Mouse (Mus musculus): ENCODE results near the gene Fam160b1.

The Fam160b1 gene

GRCm38 (mm10) chr19:57360341-57361130, at the start of gene Fam160b1:
TSS of gene Fam160b1 (plus strand) at chr19:57360680.
- DNase-seq, result peak; percentile 96

DNA sequence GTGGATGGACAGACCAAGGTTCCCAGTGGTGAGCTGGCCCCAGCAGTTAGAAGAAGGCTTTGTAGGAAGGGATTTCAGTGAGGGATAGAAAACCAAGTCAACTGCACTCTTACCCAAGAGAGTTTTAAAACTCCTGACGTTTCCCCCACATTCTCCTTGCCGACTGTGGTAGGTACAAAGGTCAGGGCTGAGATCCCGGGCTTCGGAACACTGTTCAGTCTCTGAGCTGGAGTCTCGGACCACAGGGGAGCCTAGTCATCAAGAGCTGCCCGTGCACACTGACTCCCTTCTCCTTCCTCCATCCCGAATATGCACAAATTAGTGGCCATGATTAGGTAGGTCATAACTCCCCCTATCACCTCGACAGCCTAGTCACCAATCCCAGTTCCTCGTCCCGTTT, 47.3 kb upstream of the Fam160b1 start:
- DNase-seq, result peak; percentile 69

- no peak for DNase-seq
These were observed 46.6 kb upstream of the Fam160b1 start for GRCm38 (mm10) chr19:57313891-57314345.

DNA sequence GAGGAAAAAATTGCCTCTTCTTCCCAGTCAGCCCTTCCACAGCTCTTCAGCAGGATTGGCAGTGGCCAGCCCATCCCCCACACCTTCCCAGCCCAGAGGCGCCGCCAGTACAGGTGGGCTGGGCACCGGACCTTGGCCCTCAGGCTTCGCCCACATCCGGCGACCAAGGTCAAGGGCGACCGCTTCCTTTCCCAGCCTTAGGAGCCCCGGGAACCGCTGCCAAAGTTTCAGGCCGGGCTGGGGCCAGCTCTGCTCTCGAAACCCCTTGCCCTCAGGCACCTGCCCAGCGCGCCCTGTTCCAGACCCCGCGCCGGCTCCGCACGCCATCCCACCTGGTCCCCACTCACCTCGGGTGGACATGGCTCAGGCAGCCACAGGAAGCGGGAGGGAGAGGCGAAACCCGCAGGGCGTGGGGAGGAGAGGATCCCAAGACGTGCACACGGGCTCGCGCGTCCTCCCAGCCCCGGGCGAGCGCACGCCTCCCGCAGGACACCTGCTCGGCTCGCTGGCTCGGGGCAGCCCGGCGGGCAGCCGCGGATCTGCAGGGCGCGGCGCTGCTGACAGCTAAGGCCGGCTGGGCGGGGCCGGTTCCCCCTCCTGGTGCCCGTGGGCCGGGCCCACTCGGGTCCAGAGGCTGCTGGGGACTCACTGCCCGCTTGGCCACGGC, 46.0 kb upstream of the Fam160b1 start, which contains the start of gene Ablim1:
Ablim1 (minus strand) TSS at position 574 of the 667 bp plus-strand sequence.
- peak; percentile 89 for DNase-seq

- no peak for DNase-seq
These were observed 45.4 kb upstream of the Fam160b1 start for GRCm38 (mm10) chr19:57315013-57315565.

DNA sequence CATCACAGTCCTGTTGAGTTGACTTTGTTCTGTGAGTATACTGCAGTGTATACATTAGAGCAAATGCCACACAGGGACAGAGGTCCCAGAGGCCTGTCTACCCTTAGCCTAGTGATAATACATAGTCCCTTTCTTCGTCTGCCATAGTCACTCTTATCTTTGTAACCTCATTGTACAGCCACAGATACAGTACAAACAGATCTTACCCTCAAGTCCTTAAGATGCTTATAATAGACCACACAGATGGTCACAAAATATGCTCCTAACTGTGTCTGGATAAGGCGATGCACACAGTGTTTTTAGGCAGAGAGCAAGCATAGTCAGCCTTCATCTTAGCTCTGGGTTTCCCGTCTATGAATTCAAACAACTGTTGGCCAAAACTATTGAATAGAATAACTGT, 43.9 kb upstream of the Fam160b1 start:
- DNase-seq, result no peak

- no peak for DNase-seq
These were observed 39.7 kb upstream of the Fam160b1 start for GRCm38 (mm10) chr19:57320656-57321382.

DNA sequence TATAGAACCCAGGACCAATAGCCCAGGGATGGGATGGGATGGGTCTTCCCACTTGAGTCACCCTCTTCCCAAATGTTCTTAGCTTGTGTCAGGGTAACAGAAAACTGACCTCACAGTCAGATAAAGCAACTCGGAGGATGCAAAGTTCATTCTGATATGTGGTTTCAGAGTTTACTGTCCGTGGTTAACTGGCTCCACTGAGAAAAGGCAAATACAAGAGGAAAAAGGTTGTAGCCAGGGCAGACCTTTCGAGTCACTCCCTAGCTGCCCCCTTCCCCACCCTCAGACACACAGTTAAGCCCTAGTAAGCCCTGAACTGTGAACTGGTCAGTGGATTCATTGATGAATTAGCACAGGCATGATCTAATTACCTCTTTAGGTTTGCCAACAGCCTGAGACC, 38.6 kb upstream of the Fam160b1 start:
- no peak for DNase-seq

- DNase-seq, result no peak
These were observed 38.0 kb upstream of the Fam160b1 start for GRCm38 (mm10) chr19:57322491-57322890.

- DNase-seq, result no peak
These were observed 37.4 kb upstream of the Fam160b1 start for GRCm38 (mm10) chr19:57323087-57323486.

GRCm38 (mm10) chr19:57325748-57326300, 34.7 kb upstream of the Fam160b1 start:
- DNase-seq, result peak; percentile 38

GRCm38 (mm10) chr19:57327679-57328078, 32.8 kb upstream of the Fam160b1 start:
- no peak for DNase-seq

DNA sequence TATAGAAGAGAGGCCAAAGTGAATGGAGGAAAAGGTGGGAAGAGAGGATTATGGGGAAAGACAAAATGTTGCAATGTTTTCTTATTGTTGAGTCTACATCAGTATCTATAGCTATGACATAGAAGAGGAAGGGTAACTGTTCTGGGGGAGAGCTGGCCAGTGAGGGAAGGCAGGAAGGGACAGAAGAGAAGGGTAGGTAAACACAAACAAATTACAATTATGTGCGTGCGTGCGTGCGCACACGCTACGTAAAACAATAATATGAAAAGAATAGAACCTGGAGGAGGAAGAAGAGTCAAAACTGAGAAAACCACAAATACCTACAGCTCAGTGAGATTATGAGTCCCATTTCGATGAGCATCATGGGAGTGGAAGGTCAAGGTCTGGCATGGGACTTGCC, 32.2 kb upstream of the Fam160b1 start:
- no peak for DNase-seq

- DNase-seq, result no peak
These were observed 31.7 kb upstream of the Fam160b1 start for GRCm38 (mm10) chr19:57328792-57329191.

DNA sequence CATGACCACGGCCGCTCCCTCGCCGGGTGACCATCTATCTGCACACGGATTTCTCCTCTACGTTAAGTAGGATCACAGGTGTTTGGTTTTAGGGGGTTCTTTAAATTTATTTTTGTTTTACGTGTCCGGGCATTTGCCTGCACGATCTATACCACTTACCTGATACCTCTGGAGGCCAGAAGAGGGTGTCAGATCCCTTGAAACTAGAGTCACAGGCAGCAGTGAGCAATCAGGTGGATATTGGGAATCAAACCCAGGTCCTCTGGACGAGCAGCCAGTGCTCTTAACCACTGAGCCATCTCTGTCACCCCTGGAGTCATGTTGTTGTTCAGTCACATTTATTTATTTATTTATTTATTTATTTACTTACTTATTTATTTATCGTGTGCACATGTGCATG, 30.2 kb upstream of the Fam160b1 start:
- no peak for DNase-seq

DNA sequence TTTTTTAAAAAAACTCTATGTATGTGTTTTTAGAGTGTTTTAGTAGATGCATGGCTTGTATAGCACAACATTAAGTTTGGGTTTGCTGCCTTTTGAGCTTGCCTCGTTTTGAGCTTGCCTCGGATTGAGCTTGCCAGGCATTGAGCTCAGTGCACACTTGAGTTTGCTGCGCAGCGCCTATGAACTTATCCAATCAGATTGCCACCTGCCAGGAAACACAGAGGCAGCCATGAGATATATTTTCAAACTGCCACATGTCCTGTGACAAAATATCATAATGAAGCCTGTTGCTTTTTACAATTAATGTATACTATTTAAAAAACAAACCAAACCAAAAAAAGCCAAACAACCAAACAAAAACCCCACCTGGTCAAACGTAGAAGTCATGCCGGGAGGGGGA, 29.2 kb upstream of the Fam160b1 start:
- DNase-seq, result no peak

DNA sequence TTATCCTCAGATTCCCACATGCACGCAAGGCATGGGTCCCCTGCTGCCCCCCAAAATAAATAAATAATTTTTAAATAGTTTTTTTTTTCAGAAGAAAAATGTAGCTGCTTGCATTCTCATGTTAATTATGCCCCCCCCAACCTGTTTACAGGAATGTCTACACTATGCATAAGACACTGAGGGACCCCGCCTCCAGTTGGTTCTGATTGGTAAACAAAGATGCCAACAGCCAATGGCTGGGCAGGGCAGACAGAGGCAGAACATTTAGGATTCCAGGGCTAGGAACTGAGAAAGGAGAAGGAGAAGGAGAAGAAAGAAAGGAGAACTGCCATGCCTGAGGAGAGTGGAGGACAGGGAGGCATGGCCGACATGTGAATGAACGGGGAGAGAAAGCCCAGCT, 27.1 kb upstream of the Fam160b1 start:
- no peak for DNase-seq

DNA sequence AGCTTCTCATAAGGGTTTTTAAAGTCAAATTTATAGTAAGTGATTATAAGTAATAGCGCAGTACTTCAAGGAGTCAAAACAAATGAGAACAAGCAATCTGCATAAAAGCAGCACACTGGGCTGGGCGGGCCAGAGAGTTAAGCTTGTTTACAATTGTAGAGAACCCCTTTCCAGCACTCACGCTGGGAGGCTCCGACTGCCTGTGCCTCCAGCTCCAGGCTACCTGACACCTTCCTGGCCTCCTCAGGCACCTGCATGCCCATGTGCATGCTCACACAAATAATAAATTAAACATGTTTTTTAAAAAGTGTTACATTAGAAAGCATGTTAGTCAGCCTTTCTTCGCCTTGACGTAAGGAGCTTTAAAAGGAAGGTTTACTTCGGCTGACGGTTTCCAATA, 25.3 kb upstream of the Fam160b1 start:
- DNase-seq, result no peak

- no peak for DNase-seq
These were observed 21.1 kb upstream of the Fam160b1 start for GRCm38 (mm10) chr19:57339281-57339864.

GRCm38 (mm10) chr19:57340900-57341742, 19.4 kb upstream of the Fam160b1 start:
- no peak for DNase-seq

GRCm38 (mm10) chr19:57343860-57344259, 16.6 kb upstream of the Fam160b1 start:
- DNase-seq, result no peak

DNA sequence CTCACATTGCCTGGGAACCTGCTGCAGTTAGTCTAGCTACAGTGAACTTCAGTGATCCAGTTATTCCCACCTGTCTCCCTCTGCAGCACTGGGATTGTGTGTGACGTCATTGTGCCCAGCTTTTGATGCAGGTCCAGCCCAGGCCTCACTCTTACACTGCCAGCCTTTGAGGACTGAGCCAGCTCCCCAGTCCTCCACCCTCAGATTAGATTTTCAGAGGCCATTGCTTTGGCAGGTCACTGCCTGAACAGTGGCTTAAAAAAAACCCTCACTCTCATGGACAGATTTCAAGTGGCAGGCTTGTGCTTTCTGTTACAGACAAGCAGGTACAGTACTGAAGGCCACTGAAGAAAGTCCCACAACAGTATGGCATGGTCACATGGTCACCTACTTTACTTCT, 15.8 kb upstream of the Fam160b1 start:
- DNase-seq, result no peak

Measured in kidney, adult 11 months (tissue).